Mouse (Mus musculus) hindbrain, embryonic 12.5 days (tissue): Measurements from ENCODE around the gene Cacfd1. TPM values are rescaled to one million over a fixed set of nuclear protein-coding genes. Genes with fewer than 3 reads are reported as not detected.

ENCODE experiments used
- ATAC-seq: fragments of 200-750 bp; cut with Nextera tagmentation; 2 replicates; pipeline ENCODE4 v1.8.0; 2017; ENCODE audit warnings: moderate TSS enrichment; ENCODE audit not compliant: low FRiP score
- H3K27ac ChIP-seq: fragments of 300-500 bp; sonication (generic); 2 replicates; pipeline ENCODE4 v1.5.1; 2016; ENCODE audit warnings: mild to moderate bottlenecking
- H3K27me3 ChIP-seq: fragments of 300-500 bp; sonication (generic); 2 replicates; pipeline ENCODE4 v1.6.1; 2016; ENCODE audit warnings: mild to moderate bottlenecking
- H3K36me3 ChIP-seq: fragments of 300-500 bp; sonication (generic); 2 replicates; pipeline ENCODE4 v1.6.1; 2016; ENCODE audit warnings: mild to moderate bottlenecking
- H3K4me1 ChIP-seq: fragments of 300-500 bp; sonication (generic); 2 replicates; pipeline ENCODE4 v1.6.1; 2016
- H3K4me2 ChIP-seq: fragments of 300-500 bp; sonication (generic); replicated peaks from 2 replicates; pipeline ENCODE4 v1.6.1; 2016; ENCODE audit warnings: mild to moderate bottlenecking
- H3K4me3 ChIP-seq: fragments of 300-500 bp; sonication (generic); 2 replicates; pipeline ENCODE4 v1.5.1; 2016; ENCODE audit warnings: mild to moderate bottlenecking
- H3K9ac ChIP-seq: fragments of 300-500 bp; sonication (generic); 2 replicates; pipeline ENCODE4 v1.6.1; 2016; ENCODE audit warnings: mild to moderate bottlenecking, moderate library complexity
- H3K9me3 ChIP-seq: fragments of 300-500 bp; sonication (generic); replicated peaks from 2 replicates; pipeline ENCODE4 v1.6.1; 2016; ENCODE audit warnings: mild to moderate bottlenecking
- whole genome bisulfite sequencing: fragments of 180-500 bp; shearing (Covaris S2); methylation state at CpG from one replicate; pipeline ENCODE4 v1.1.7; 2016; 5-methylcytosine and 5-hydroxymethylcytosine counted together
- polyA plus RNA-seq: library from polyadenylated mRNA; unstranded; fragments of >200 nt; fragmentation: Nextera tagmentation; extraction: Ambion mirVana; gene quantifications from 2 replicates; pipeline ENCODE4 v1.2.1, GENCODE M21; 2016

Gene Cacfd1
- polyA plus RNA-seq, 1 experiment from 2014 or later, result 115 TPM

GRCm38 (mm10) chr2:26997993-26998392 lies 11.7 kb upstream of the Cacfd1 start:
- no peaks in the 10 kb centered on the region for H3K27me3 ChIP-seq
- no peaks in the 10 kb centered on the region for H3K4me1 ChIP-seq
- no peak overlapping the region for H3K27ac ChIP-seq
- H3K9ac ChIP-seq, result no peak overlapping the region
- no peak overlapping the region for H3K4me3 ChIP-seq
- no peaks in the 10 kb centered on the region for H3K36me3 ChIP-seq
- ATAC-seq, result no peak
- H3K4me2 ChIP-seq, result no peak overlapping the region
- H3K9me3 ChIP-seq, result no peaks in the 10 kb centered on the region
- WGBS, result 89% methylated on average over 7 of the region's 7 CpGs

GRCm38 (mm10) chr2:27006255-27006654 lies 3.5 kb upstream of the Cacfd1 start:
- Histone ChIP-seq H3K27me3 (peaks cover 3% of the 10 kb centered on the region; the same call in 1 of the 2 replicates), H3K4me1 (peaks cover 14% of the 10 kb centered on the region), H3K36me3 (no peaks in the 10 kb centered on the region), H3K27ac (no peak overlapping the region), H3K9ac (no peak overlapping the region), H3K4me2 (no peak overlapping the region), H3K4me3 (no peak overlapping the region), H3K9me3 (no peaks in the 10 kb centered on the region)
- 76% methylated on average over 4 of the region's 4 CpGs for WGBS
- ATAC-seq, result no peak

DNA sequence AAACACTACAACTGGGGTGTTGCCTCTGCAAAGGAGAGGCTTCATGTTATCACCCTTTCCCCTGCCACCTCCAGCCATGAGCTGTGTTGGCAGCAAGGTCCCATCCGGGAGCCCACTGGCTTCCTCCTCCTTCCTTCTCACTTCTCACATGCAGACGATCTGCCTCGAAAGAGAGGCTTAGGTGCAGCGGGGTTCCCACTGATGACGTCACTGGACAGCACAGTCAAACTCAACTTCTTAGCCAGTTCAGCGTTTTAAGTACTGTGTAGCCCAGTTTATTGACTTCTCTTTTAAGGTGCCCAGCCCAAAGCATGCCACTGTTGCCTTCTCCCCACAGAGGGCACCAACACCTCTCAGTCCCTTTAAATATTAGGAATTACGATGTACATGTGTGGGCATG lies 2.0 kb upstream of the Cacfd1 start:
- ATAC-seq, result no peak
- no peak overlapping the region for H3K9ac ChIP-seq
- H3K27ac ChIP-seq, result no peak overlapping the region
- H3K4me2 ChIP-seq, result no peak overlapping the region
- H3K27me3 ChIP-seq, result peaks cover 3% of the 10 kb centered on the region; the same call in 1 of the 2 replicates
- H3K36me3 ChIP-seq, result no peaks in the 10 kb centered on the region
- WGBS, result 80% methylated on average over 7 of the region's 7 CpGs
- peaks cover 20% of the 10 kb centered on the region for H3K4me1 ChIP-seq
- H3K9me3 ChIP-seq, result no peaks in the 10 kb centered on the region
- H3K4me3 ChIP-seq, result no peak overlapping the region

GRCm38 (mm10) chr2:27017802-27018201 lies 8.1 kb downstream of the Cacfd1 start:
- Histone ChIP-seq H3K27me3 (no peaks in the 10 kb centered on the region), H3K4me3 (no peak overlapping the region), H3K9me3 (no peaks in the 10 kb centered on the region), H3K27ac (no peak overlapping the region), H3K4me1 (no peaks in the 10 kb centered on the region), H3K36me3 (peaks cover 78% of the 10 kb centered on the region), H3K4me2 (no peak overlapping the region), H3K9ac (no peak overlapping the region)
- 0 out of 2 replicates have a peak, but pooled peaks have one; percentile 22 for ATAC-seq
- 56% methylated on average over 5 of the region's 5 CpGs for WGBS

- H3K4me2 ChIP-seq, result no peak overlapping the region
- no peak for ATAC-seq
- no peak overlapping the region for H3K9ac ChIP-seq
- no peaks in the 10 kb centered on the region for H3K9me3 ChIP-seq
- no peak overlapping the region for H3K4me3 ChIP-seq
- H3K4me1 ChIP-seq, result no peaks in the 10 kb centered on the region
- 93% methylated on average over 2 of the region's 2 CpGs for WGBS
- H3K27me3 ChIP-seq, result no peaks in the 10 kb centered on the region
- peaks cover 64% of the 10 kb centered on the region for H3K36me3 ChIP-seq
- H3K27ac ChIP-seq, result no peak overlapping the region
Observed at GRCm38 (mm10) chr2:27019530-27019929, 9.8 kb downstream of the Cacfd1 start.

DNA sequence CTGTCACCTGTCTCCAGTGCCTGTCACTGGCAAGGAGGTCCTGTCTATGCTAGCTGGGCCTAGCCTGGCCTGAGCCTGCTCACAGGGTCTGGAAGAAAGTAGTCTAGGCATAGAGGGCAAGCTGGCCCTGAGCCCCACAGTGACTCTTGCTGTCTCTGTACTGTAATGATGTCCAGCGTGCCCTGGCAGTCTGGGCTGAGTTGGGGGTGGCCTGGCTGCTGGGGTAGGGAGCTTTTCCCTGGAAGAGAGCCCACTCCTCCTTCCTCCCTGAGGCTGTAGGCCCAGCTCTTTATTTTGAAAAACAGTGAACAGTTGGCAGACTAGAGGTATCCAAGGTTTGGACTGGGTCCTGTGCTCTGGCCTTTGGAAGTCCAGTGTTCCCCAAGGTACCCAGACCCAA lies 11.4 kb downstream of the Cacfd1 start:
- H3K9me3 ChIP-seq, result no peaks in the 10 kb centered on the region
- H3K9ac ChIP-seq, result no peak overlapping the region
- no peak for ATAC-seq
- WGBS, result 78% methylated on average over 1 of the region's 1 CpGs
- H3K4me3 ChIP-seq, result no peak overlapping the region
- H3K27ac ChIP-seq, result no peak overlapping the region
- no peak overlapping the region for H3K4me2 ChIP-seq
- H3K27me3 ChIP-seq, result no peaks in the 10 kb centered on the region
- no peaks in the 10 kb centered on the region for H3K4me1 ChIP-seq
- peaks cover 49% of the 10 kb centered on the region for H3K36me3 ChIP-seq

DNA sequence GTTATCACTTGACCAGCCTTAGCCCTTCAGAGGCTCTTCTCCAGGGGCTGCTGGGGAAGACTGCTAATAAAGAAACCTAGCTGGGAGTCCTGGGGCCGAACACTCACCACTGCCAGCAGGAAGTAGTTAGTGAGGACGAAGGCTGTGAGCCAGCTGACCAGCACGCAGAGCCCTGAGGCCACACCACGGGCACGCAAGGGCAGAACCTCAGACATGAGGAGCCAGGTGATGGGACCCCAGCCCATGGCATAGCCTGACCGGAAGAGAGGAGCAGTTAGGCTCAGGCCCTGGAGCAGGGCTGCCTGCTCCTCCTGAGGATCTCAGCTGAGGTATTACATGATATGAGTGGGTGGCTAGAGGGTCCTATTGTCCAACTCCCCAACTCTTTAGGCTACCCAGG lies 12.9 kb downstream of the Cacfd1 start:
- H3K27me3 ChIP-seq, result 0 out of 2 replicates have a peak, but pooled peaks cover 3% of the 10 kb centered on the region
- H3K27ac ChIP-seq, result no peak overlapping the region
- H3K4me2 ChIP-seq, result no peak overlapping the region
- no peaks in the 10 kb centered on the region for H3K9me3 ChIP-seq
- peaks cover 9% of the 10 kb centered on the region; the same call in 1 of the 2 replicates for H3K4me1 ChIP-seq
- no peak for ATAC-seq
- peaks cover 35% of the 10 kb centered on the region for H3K36me3 ChIP-seq
- H3K9ac ChIP-seq, result no peak overlapping the region
- WGBS, result 76% methylated on average over 6 of the region's 6 CpGs
- H3K4me3 ChIP-seq, result no peak overlapping the region

DNA sequence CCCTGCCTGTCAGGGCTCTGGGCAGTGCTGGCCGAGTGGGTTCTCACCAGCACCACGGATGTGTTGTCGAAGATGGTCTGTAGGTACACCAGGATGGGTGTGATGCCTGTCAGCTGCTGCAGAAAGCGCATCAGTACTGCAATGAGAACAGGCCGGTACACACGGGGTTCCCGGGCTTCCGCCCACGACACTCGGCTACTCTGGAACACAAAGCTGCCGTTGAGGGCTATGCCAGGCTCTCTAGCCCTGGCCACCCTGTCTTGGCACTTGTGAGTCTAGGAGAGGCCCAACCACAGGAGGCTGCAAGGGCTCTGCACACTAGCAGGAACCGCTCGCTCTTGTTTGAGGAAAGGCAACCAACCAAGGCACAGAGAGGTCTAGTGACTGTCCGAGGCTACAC lies 14.4 kb downstream of the Cacfd1 start:
- Histone ChIP-seq H3K4me2 (no peak overlapping the region), H3K27ac (no peak overlapping the region), H3K4me3 (no peak overlapping the region), H3K36me3 (peaks cover 20% of the 10 kb centered on the region), H3K9me3 (no peaks in the 10 kb centered on the region), H3K4me1 (peaks cover 12% of the 10 kb centered on the region), H3K9ac (no peak overlapping the region), H3K27me3 (peaks cover 12% of the 10 kb centered on the region; the same call in 1 of the 2 replicates)
- 87% methylated on average over 14 of the region's 14 CpGs for WGBS
- ATAC-seq, result no peak

DNA sequence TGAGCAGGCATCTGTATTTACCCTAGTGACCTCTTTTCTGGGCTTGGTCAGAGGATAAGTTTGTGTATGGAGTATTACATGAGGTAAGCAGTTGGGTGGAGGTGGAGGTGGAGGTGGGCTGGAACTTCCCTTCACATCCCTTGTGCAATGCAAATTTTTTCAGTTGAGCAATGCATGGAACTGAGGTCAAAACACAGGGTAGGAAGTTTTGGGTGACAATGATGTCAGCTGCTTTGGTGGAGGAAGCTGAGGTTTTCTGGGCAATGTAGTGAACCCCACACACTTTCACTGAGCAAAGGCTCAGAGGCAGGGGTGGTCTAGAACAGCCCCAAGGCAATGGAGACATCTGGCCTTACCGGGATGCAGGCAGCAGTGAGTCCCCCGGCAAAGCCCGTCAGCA lies 15.8 kb downstream of the Cacfd1 start:
- WGBS, result 81% methylated on average over 3 of the region's 3 CpGs
- Histone ChIP-seq H3K4me3 (no peak overlapping the region), H3K9me3 (no peaks in the 10 kb centered on the region), H3K4me1 (peaks cover 12% of the 10 kb centered on the region), H3K36me3 (0 out of 2 replicates have a peak, but pooled peaks cover 6% of the 10 kb centered on the region), H3K27me3 (peaks cover 21% of the 10 kb centered on the region), H3K27ac (no peak overlapping the region), H3K4me2 (no peak overlapping the region), H3K9ac (no peak overlapping the region)
- ATAC-seq, result no peak

- H3K4me1 ChIP-seq, result peaks cover 12% of the 10 kb centered on the region
- H3K36me3 ChIP-seq, result 0 out of 2 replicates have a peak, but pooled peaks cover 2% of the 10 kb centered on the region
- WGBS, result 91% methylated on average over 3 of the region's 3 CpGs
- H3K27me3 ChIP-seq, result peaks cover 23% of the 10 kb centered on the region
- H3K27ac ChIP-seq, result no peak overlapping the region
- H3K4me3 ChIP-seq, result no peak overlapping the region
- H3K9ac ChIP-seq, result no peak overlapping the region
- no peaks in the 10 kb centered on the region for H3K9me3 ChIP-seq
- H3K4me2 ChIP-seq, result no peak overlapping the region
- ATAC-seq, result no peak
Observed at GRCm38 (mm10) chr2:27026332-27026731, 16.6 kb downstream of the Cacfd1 start.

DNA sequence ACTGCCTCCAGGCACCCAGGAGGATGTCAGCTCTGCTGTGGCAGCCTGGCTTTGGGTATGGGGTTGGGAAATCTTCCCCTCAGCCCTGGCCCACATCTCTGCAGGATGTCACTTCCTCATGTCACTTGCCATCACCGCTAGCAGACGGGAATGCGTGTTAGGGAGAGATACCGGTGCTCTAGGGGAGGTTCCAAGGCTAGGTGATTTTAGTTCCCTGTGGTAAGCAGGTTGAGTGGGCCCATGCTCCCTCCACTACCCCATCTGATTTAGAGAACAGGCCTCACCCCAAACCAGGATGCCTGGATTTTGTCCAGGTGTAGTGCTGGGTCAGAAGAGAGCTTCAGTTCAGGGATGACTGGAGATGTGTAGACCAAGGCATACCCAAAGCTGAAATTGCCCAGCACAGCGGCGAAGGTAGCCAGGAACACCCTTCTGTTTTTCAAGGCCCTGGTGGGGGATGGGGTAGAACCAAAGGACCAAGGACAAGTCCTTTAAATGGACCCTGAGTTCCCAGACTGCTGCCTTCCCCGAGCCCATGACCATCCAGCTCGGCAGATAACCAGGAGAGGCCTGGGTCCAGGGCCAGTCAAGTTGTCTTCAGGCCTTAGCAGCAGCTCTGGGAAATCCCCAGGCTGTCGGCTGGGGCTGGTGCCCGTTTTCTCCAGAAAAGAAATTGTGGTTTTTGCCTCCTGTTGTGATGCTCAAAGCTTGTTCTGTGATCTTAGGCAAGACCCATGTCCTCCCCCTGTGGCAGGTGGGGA lies 17.3 kb downstream of the Cacfd1 start:
- no peak for ATAC-seq
- Histone ChIP-seq H3K36me3 (no peaks in the 10 kb centered on the region), H3K9ac (peak overlapping the region; percentile 42; the same call in 1 of the 2 replicates), H3K27ac (no peak overlapping the region), H3K4me1 (peaks cover 12% of the 10 kb centered on the region), H3K4me3 (peak overlapping the region; percentile 30), H3K27me3 (peaks cover 23% of the 10 kb centered on the region), H3K4me2 (peak overlapping the region; percentile 52), H3K9me3 (no peaks in the 10 kb centered on the region)
- 71% methylated on average over 10 of the region's 10 CpGs for WGBS

DNA sequence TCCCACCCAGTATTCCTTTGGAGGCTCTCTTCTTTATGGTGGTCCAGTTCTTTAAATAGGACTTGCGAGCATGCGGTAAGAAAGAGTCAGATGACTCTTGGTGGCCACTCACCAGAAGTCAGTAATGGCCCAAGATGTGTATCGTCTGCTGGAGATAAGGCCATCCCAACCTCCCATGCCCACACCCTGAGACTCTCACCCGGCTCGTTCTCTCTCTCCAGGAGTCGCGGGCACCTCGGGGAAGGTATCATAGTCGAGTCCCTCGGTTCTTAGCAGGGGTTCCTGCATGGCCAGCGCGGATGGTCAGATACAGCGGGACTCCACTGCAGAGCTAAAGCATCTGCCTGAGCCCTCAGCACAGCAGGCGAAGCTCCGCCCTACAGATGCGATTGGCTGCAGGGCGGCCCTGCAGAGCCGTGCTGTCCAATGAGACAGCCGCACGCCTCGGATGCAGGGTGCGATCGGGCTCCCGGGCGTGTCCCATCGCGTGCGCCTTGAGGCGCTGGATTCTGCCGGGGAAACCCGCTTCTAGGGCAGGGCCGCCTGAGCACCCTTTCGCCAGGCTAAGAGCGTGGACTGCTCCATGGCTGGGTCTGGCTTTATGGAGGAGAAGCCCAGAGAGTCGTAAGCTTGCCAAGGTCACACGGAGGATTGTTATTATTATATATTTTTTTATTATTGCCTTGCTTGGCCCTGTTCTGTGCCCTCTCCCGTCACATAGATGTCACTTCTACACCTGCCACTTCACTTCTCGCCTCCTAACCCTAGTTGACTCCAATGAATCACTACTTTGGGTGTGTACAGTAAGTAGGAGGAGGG lies 18.1 kb downstream of the Cacfd1 start, which contains the start of gene Slc2a6:
TSS of gene Slc2a6 (minus strand) at position 381 of the 819 bp plus-strand sequence.
- Histone ChIP-seq H3K4me3 (peak within 1 kb of the TSS; percentile 30), H3K27ac (0 out of 2 replicates have a peak within 1 kb of the TSS, but pooled peaks have one; percentile 19), H3K36me3 (no peaks in the 10 kb centered on the region), H3K4me2 (peak within 1 kb of the TSS; percentile 52), H3K9ac (peak within 1 kb of the TSS; percentile 42; the same call in 1 of the 2 replicates), H3K4me1 (peaks cover 12% of the 10 kb centered on the region), H3K27me3 (peaks cover 23% of the 10 kb centered on the region), H3K9me3 (no peaks in the 10 kb centered on the region)
- peak; percentile 99 for ATAC-seq
- WGBS, result 3% methylated on average over 38 of the region's 38 CpGs
